Comparison of ENCODE assay signal across 8 mouse cellular contexts in genomic region chr7:17017036-17017435, GRCm38 (mm10). TPM values are rescaled to one million over a fixed set of nuclear protein-coding genes. Genes with fewer than 3 reads are reported as not detected.
DNase-seq lines count a peak whose midpoint lies in the region; ATAC-seq and TF ChIP-seq lines count a peak whose summit lies in the region.

No protein-coding gene starts in this region.

- H3K27me3 ChIP-seq in forebrain, embryonic 13.5 days, result no peaks in the 10 kb centered on the region
- no peaks in the 10 kb centered on the region for H3K27me3 ChIP-seq in forebrain, embryonic 11.5 days (ENCODE audit: control insufficient read depth, insufficient read depth, low read length)
- H3K27me3 ChIP-seq in kidney, adult 2 months (replicated peaks; ENCODE audit: control insufficient read depth, insufficient read depth, low read length), result no peaks in the 10 kb centered on the region
- no peaks in the 10 kb centered on the region for H3K27me3 ChIP-seq in neural tube, embryonic 14.5 days (ENCODE audit: control insufficient read depth, insufficient read depth, low read length)

- H3K9me3 ChIP-seq in forebrain, embryonic 13.5 days (replicated peaks), result no peaks in the 10 kb centered on the region
- H3K9me3 ChIP-seq in forebrain, embryonic 11.5 days (ENCODE audit: control insufficient read depth, low read length), result no peaks in the 10 kb centered on the region
- no peaks in the 10 kb centered on the region for H3K9me3 ChIP-seq in neural tube, embryonic 14.5 days (ENCODE audit: control insufficient read depth, low read length)

- TF ChIP-seq POLR2A in kidney, adult 2 months (IDR thresholded peaks at IDR 0.05; ENCODE audit: low read depth, low read length), result no peak

- ATAC-seq in forebrain, embryonic 13.5 days, result peak; percentile 88
- ATAC-seq in forebrain, embryonic 11.5 days (replicated peaks; ENCODE audit: low FRiP score), result no peak
- peak; percentile 64; the same call in 1 of the 2 replicates for ATAC-seq in neural tube, embryonic 14.5 days (ENCODE audit: low read depth)

- peaks cover 92% of the 10 kb centered on the region for H3K36me3 ChIP-seq in forebrain, embryonic 13.5 days (ENCODE audit: poor library complexity, severe bottlenecking)
- peaks cover 35% of the 10 kb centered on the region; the same call in 1 of the 2 replicates for H3K36me3 ChIP-seq in forebrain, embryonic 11.5 days (ENCODE audit: control insufficient read depth, insufficient read depth, low read length)
- H3K36me3 ChIP-seq in kidney, adult 2 months (ENCODE audit: control insufficient read depth, insufficient read depth, low read length), result no peaks in the 10 kb centered on the region
- peaks cover 52% of the 10 kb centered on the region for H3K36me3 ChIP-seq in neural tube, embryonic 14.5 days (ENCODE audit: control insufficient read depth, insufficient read depth, low read length)

- intact Hi-C loops in left cerebral cortex, postnatal 25 days (cut with DNase I), result loop anchor here (1.0 kb wide), 1 partner anchor 10 kb away; the partner anchor contains the start of gene Ppp5c

- no peak overlapping the region for H3K4me3 ChIP-seq in forebrain, embryonic 13.5 days
- H3K4me3 ChIP-seq in forebrain, embryonic 11.5 days (ENCODE audit: low read depth, low read length), result no peak overlapping the region
- H3K4me3 ChIP-seq in kidney, adult 2 months (ENCODE audit: insufficient read depth, low read depth, low read length), result no peak overlapping the region
- no peak overlapping the region for H3K4me3 ChIP-seq in neural tube, embryonic 14.5 days (ENCODE audit: low read depth, low read length)

- H3K27ac ChIP-seq in forebrain, embryonic 13.5 days, result peak overlapping the region; percentile 61
- no peak overlapping the region for H3K27ac ChIP-seq in forebrain, embryonic 11.5 days (ENCODE audit: low read depth, low read length)
- no peak overlapping the region for H3K27ac ChIP-seq in kidney, adult 2 months (ENCODE audit: insufficient read depth, low read depth, low read length)
- H3K27ac ChIP-seq in neural tube, embryonic 14.5 days (ENCODE audit: low read depth, low read length), result no peak overlapping the region

- peaks cover 16% of the 10 kb centered on the region for H3K4me1 ChIP-seq in forebrain, embryonic 13.5 days
- H3K4me1 ChIP-seq in forebrain, embryonic 11.5 days (replicated peaks; ENCODE audit: control insufficient read depth, insufficient read depth, low read length), result no peaks in the 10 kb centered on the region
- peaks cover 14% of the 10 kb centered on the region; the same call in 1 of the 2 replicates for H3K4me1 ChIP-seq in kidney, adult 2 months (ENCODE audit: control insufficient read depth, insufficient read depth, low read length)
- H3K4me1 ChIP-seq in neural tube, embryonic 14.5 days (ENCODE audit: control insufficient read depth, insufficient read depth, low read length), result no peaks in the 10 kb centered on the region

- 67% methylated on average over 1 of the region's 1 CpGs for WGBS in forebrain, embryonic 13.5 days
- WGBS in forebrain, embryonic 11.5 days, result 80% methylated on average over 1 of the region's 1 CpGs
- WGBS in kidney, adult 2 months, result 22% methylated on average over 1 of the region's 1 CpGs
- WGBS in neural tube, embryonic 14.5 days, result 69% methylated on average over 1 of the region's 1 CpGs

- H3K9ac ChIP-seq in forebrain, embryonic 13.5 days, result no peak overlapping the region
- no peak overlapping the region for H3K9ac ChIP-seq in forebrain, embryonic 11.5 days (ENCODE audit: low read length)
- H3K9ac ChIP-seq in neural tube, embryonic 14.5 days (replicated peaks; ENCODE audit: low read depth, low read length), result no peak overlapping the region

- H3K4me2 ChIP-seq in forebrain, embryonic 13.5 days, result no peak overlapping the region
- no peak overlapping the region for H3K4me2 ChIP-seq in forebrain, embryonic 11.5 days (ENCODE audit: low read depth, low read length, severe bottlenecking)
- H3K4me2 ChIP-seq in neural tube, embryonic 14.5 days (ENCODE audit: low read depth, low read length), result no peak overlapping the region

- no peak for TF ChIP-seq CTCF in kidney, adult 2 months (conservative IDR thresholded peaks at IDR 0.05; ENCODE audit: insufficient read depth, insufficient read length, low read depth, low read length)

- DNase-seq in forebrain, embryonic 11.5 days (ENCODE audit: low spot score), result no peak
- peak; percentile 97 for DNase-seq in cerebellum, adult 8-10 months
- DNase-seq in gastrocnemius, postnatal 25 days, result peak; percentile 94
- peak; percentile 97 for DNase-seq in kidney, adult 2 months
- DNase-seq in left cerebral cortex, postnatal 25 days (ENCODE audit: low spot score in 2 of 2), result peak; percentile 91 to 99
- DNase-seq in urinary bladder, postnatal 25 days (ENCODE audit: low spot score), result peak; percentile 79

RNA-seq across cellular contexts. Expression of gene Ppp5c, which starts 10.7 kb away (rescaled TPM):
- polyA plus RNA-seq in forebrain, embryonic 13.5 days (2015; fragmentation: Nextera tagmentation; extraction: Ambion mirVana), result 103 and 113 TPM in 2 replicates
- polyA plus RNA-seq in forebrain, embryonic 11.5 days (2014; fragmentation: Nextera tagmentation; extraction: Ambion mirVana), result 123 and 132 TPM in 2 replicates
- total RNA-seq in gastrocnemius, postnatal 25 days (2021), result 10 to 100 TPM; 59.8 to 68.1 TPM
- 199 and 226 TPM in 2 replicates for polyA plus RNA-seq in kidney, adult 2 months (2012; rRNA removed)
- total RNA-seq in left cerebral cortex, postnatal 25 days (2021), result 100 to 1,000 TPM; 167 to 169 TPM
- polyA plus RNA-seq in neural tube, embryonic 14.5 days (2014; fragmentation: Nextera tagmentation; extraction: Ambion mirVana), result 121 TPM in 2 replicates

RNA-seq across cellular contexts. Expression of gene Ccdc8, which starts 24.5 kb away (rescaled TPM):
- polyA plus RNA-seq in forebrain, embryonic 13.5 days (2015; fragmentation: Nextera tagmentation; extraction: Ambion mirVana), result 6.0 and 8.6 TPM in 2 replicates
- 19.0 and 19.5 TPM in 2 replicates for polyA plus RNA-seq in forebrain, embryonic 11.5 days (2014; fragmentation: Nextera tagmentation; extraction: Ambion mirVana)
- 1 to 10 TPM; 1.7 to 2.6 TPM for total RNA-seq in gastrocnemius, postnatal 25 days (2021)
- 0.81 and 1.0 TPM in 2 replicates for polyA plus RNA-seq in kidney, adult 2 months (2012; rRNA removed)
- 1 to 10 TPM; 2.4 to 2.6 TPM for total RNA-seq in left cerebral cortex, postnatal 25 days (2021)
- polyA plus RNA-seq in neural tube, embryonic 14.5 days (2014; fragmentation: Nextera tagmentation; extraction: Ambion mirVana), result 2.3 and 5.6 TPM in 2 replicates

RNA-seq across cellular contexts. Expression of gene Gm42372, which starts 34.1 kb away (rescaled TPM):
- polyA plus RNA-seq in forebrain, embryonic 13.5 days (2015; fragmentation: Nextera tagmentation; extraction: Ambion mirVana), result 2.5 and 3.0 TPM in 2 replicates
- polyA plus RNA-seq in forebrain, embryonic 11.5 days (2014; fragmentation: Nextera tagmentation; extraction: Ambion mirVana), result 1.4 and 1.8 TPM in 2 replicates
- not detected for total RNA-seq in gastrocnemius, postnatal 25 days (2021)
- 0.08 TPM in 1 of 2 replicates, not detected in the other for polyA plus RNA-seq in kidney, adult 2 months (2012; rRNA removed)
- total RNA-seq in left cerebral cortex, postnatal 25 days (2021), result 10 to 100 TPM; 62.3 to 64.9 TPM
- 7.4 and 10.1 TPM in 2 replicates for polyA plus RNA-seq in neural tube, embryonic 14.5 days (2014; fragmentation: Nextera tagmentation; extraction: Ambion mirVana)

RNA-seq across cellular contexts. Expression of gene Hif3a, which starts 45.2 kb away (rescaled TPM):
- polyA plus RNA-seq in forebrain, embryonic 13.5 days (2015; fragmentation: Nextera tagmentation; extraction: Ambion mirVana), result 4.7 and 5.8 TPM in 2 replicates
- polyA plus RNA-seq in forebrain, embryonic 11.5 days (2014; fragmentation: Nextera tagmentation; extraction: Ambion mirVana), result 8.6 and 10.4 TPM in 2 replicates
- total RNA-seq in gastrocnemius, postnatal 25 days (2021), result 1 to 10 TPM in 1 of 2 experiments, under 1 TPM in 1; 0.97 to 1.3 TPM
- polyA plus RNA-seq in kidney, adult 2 months (2012; rRNA removed), result 0.92 and 0.95 TPM in 2 replicates
- total RNA-seq in left cerebral cortex, postnatal 25 days (2021), result 1 to 10 TPM; 5.3 to 8.5 TPM
- 2.7 and 4.4 TPM in 2 replicates for polyA plus RNA-seq in neural tube, embryonic 14.5 days (2014; fragmentation: Nextera tagmentation; extraction: Ambion mirVana)

RNA-seq across cellular contexts. Expression of gene Psg16, which starts 56.8 kb away (rescaled TPM):
- 0.53 and 1.3 TPM in 2 replicates for polyA plus RNA-seq in forebrain, embryonic 13.5 days (2015; fragmentation: Nextera tagmentation; extraction: Ambion mirVana)
- 0.39 TPM in 1 of 2 replicates, not detected in the other for polyA plus RNA-seq in forebrain, embryonic 11.5 days (2014; fragmentation: Nextera tagmentation; extraction: Ambion mirVana)
- total RNA-seq in gastrocnemius, postnatal 25 days (2021), result under 1 TPM; 0.08 to 0.10 TPM
- polyA plus RNA-seq in kidney, adult 2 months (2012; rRNA removed), result 0.05 TPM in 1 of 2 replicates, not detected in the other
- total RNA-seq in left cerebral cortex, postnatal 25 days (2021), result 1 to 10 TPM; 4.1 to 5.5 TPM
- 3.7 and 4.0 TPM in 2 replicates for polyA plus RNA-seq in neural tube, embryonic 14.5 days (2014; fragmentation: Nextera tagmentation; extraction: Ambion mirVana)
